Mouse (Mus musculus) CH12.LX (cell line): ENCODE data around the gene Fbxl21. TPM values are rescaled to one million over a fixed set of nuclear protein-coding genes. Genes with fewer than 3 reads are reported as not detected.

Experiments used
- DNase-seq: peaks from one replicate; pipeline ENCODE4 v3.0.0-alpha.2; 2013; ENCODE audit errors: extremely low read depth
- H3K27ac ChIP-seq: 2 replicates; pipeline ENCODE4 v1.5.1; 2012; ENCODE audit warnings: low read depth, mild to moderate bottlenecking, control low read depth, moderate library complexity; ENCODE audit not compliant: insufficient read depth
- H3K27me3 ChIP-seq: replicated peaks from 2 replicates; pipeline ENCODE3; 2012; ENCODE audit warnings: inconsistent platforms
- H3K36me3 ChIP-seq, 2 experiments: replicated peaks in 1 of 2; 2 replicates each; pipeline versions ENCODE3 to v1.6.1; 2012; ENCODE audit warnings: inconsistent platforms in 1 of 2, low read length in 1 of 2, mild to moderate bottlenecking in 1 of 2, mixed read lengths in 1 of 2, moderate library complexity in 1 of 2; ENCODE audit not compliant: control insufficient read depth in 1 of 2, insufficient read depth in 1 of 2
- H3K4me1 ChIP-seq, 2 experiments: 2 replicates each; pipeline ENCODE4 v1.6.1; 2012; ENCODE audit warnings: inconsistent platforms in 1 of 2, moderate library complexity in 1 of 2; ENCODE audit not compliant: insufficient read depth in 2 of 2, control insufficient read depth in 1 of 2
- H3K4me2 ChIP-seq: 2 replicates; pipeline ENCODE4 v1.6.1; 2012; ENCODE audit warnings: low read depth, mild to moderate bottlenecking, control low read depth; ENCODE audit not compliant: poor library complexity, insufficient read depth, severe bottlenecking
- H3K4me3 ChIP-seq, 3 experiments: fragments of 150-350 bp in 1 of 3; sonication (generic) in 1 of 3; replicated peaks in 1 of 3; 2 replicates each; pipeline versions ENCODE3 to v1.5.1; 2011 to 2012; ENCODE audit warnings: low read depth in 2 of 3, low read length in 2 of 3, mild to moderate bottlenecking in 2 of 3, moderate library complexity in 2 of 3, control low read depth in 1 of 3, improper control_type of control experiment in 1 of 3, inconsistent platforms in 1 of 3, mixed read lengths in 1 of 3; ENCODE audit not compliant: poor library complexity in 1 of 3
- H3K79me2 ChIP-seq: replicated peaks from 2 replicates; pipeline ENCODE4 v1.6.1; 2012; ENCODE audit warnings: mild to moderate bottlenecking, moderate library complexity; ENCODE audit not compliant: control insufficient read depth, poor library complexity, insufficient read depth, severe bottlenecking; ENCODE audit errors: extremely low read depth
- H3K9ac ChIP-seq: 2 replicates; pipeline ENCODE4 v1.6.1; 2012; ENCODE audit warnings: low read depth, mild to moderate bottlenecking, control low read depth, moderate library complexity; ENCODE audit not compliant: insufficient read depth
- H3K9me3 ChIP-seq: replicated peaks from 2 replicates; pipeline ENCODE3; 2012; ENCODE audit warnings: low read length, inconsistent platforms, mixed read lengths
- BHLHE40 ChIP-seq: IDR thresholded peaks from 2 replicates; pipeline ENCODE4 v1.6.1; 2011; ENCODE audit warnings: mild to moderate bottlenecking, low read depth, low read length, improper control_type of control experiment
- CTCF ChIP-seq, 2 experiments: IDR thresholded peaks in 1 of 2; conservative IDR thresholded peaks in 1 of 2; 2 replicates each; pipeline ENCODE4 v1.5.1; 2011 to 2012; ENCODE audit warnings: low read depth in 2 of 2, low read length in 2 of 2, improper control_type of control experiment in 1 of 2, inconsistent platforms in 1 of 2, mild to moderate bottlenecking in 1 of 2, moderate library complexity in 1 of 2
- ELF1 ChIP-seq: IDR thresholded peaks from 2 replicates; pipeline ENCODE4 v1.6.1; 2014; ENCODE audit warnings: low read depth, mild to moderate bottlenecking, inconsistent platforms, low read length, improper control_type of control experiment
- EP300 ChIP-seq: IDR thresholded peaks from 2 replicates; pipeline ENCODE4 v1.6.1; 2011; ENCODE audit warnings: low read length, improper control_type of control experiment
- MAZ ChIP-seq: IDR thresholded peaks from 2 replicates; pipeline ENCODE4 v1.6.1; 2012; ENCODE audit warnings: low read depth, mild to moderate bottlenecking, inconsistent platforms, low read length, improper control_type of control experiment, moderate library complexity
- MEF2A ChIP-seq: IDR thresholded peaks from 2 replicates; pipeline ENCODE4 v1.6.1; 2014; ENCODE audit warnings: low read depth, mild to moderate bottlenecking, inconsistent platforms, low read length, improper control_type of control experiment, borderline replicate concordance
- MXI1 ChIP-seq: IDR thresholded peaks from 2 replicates; pipeline ENCODE4 v1.6.1; 2011; ENCODE audit warnings: mild to moderate bottlenecking, low read depth, low read length, improper control_type of control experiment
- MYC ChIP-seq: IDR thresholded peaks from 2 replicates; pipeline ENCODE4 v1.6.1; 2011; ENCODE audit warnings: low read depth, mild to moderate bottlenecking, improper control_type of control experiment, low read length
- NELFE ChIP-seq: IDR thresholded peaks from 2 replicates; pipeline ENCODE4 v1.6.1; 2011; ENCODE audit warnings: low read depth, low read length, improper control_type of control experiment
- NRF1 ChIP-seq: IDR thresholded peaks from 2 replicates; pipeline ENCODE4 v1.6.1; 2014; ENCODE audit warnings: low read depth, mild to moderate bottlenecking, inconsistent platforms, low read length, improper control_type of control experiment, moderate library complexity
- RAD21 ChIP-seq: IDR thresholded peaks from 2 replicates; pipeline ENCODE4 v1.6.1; 2011; ENCODE audit warnings: low read depth, mild to moderate bottlenecking, low read length, improper control_type of control experiment, moderate library complexity
- SMC3 ChIP-seq: IDR thresholded peaks from 2 replicates; pipeline ENCODE4 v1.6.1; 2011; ENCODE audit warnings: low read depth, low read length, improper control_type of control experiment
- TCF12 ChIP-seq: IDR thresholded peaks from 2 replicates; pipeline ENCODE4 v1.6.1; 2014; ENCODE audit warnings: low read depth, mild to moderate bottlenecking, inconsistent platforms, low read length, improper control_type of control experiment
- UBTF ChIP-seq: IDR thresholded peaks from 2 replicates; pipeline ENCODE4 v1.6.1; 2012; ENCODE audit warnings: low read depth, mild to moderate bottlenecking, inconsistent platforms, low read length, improper control_type of control experiment, moderate library complexity
- USF1 ChIP-seq: IDR thresholded peaks from 2 replicates; pipeline ENCODE4 v1.6.1; 2014; ENCODE audit warnings: low read depth, mild to moderate bottlenecking, inconsistent platforms, low read length, improper control_type of control experiment
- ZC3H11A ChIP-seq: IDR thresholded peaks from 2 replicates; pipeline ENCODE4 v1.6.1; 2012; ENCODE audit warnings: low read depth, mild to moderate bottlenecking, inconsistent platforms, low read length, improper control_type of control experiment
- ZKSCAN1 ChIP-seq: IDR thresholded peaks from 2 replicates; pipeline ENCODE4 v1.6.1; 2012; ENCODE audit warnings: low read depth, inconsistent platforms, low read length, improper control_type of control experiment, borderline replicate concordance
- ZMIZ1 ChIP-seq: IDR thresholded peaks from 2 replicates; pipeline ENCODE4 v1.6.1; 2012; ENCODE audit warnings: low read depth, mild to moderate bottlenecking, inconsistent platforms, low read length, improper control_type of control experiment
- dilution Hi-C: fragments of 300-500 bp; cut with MboI; formaldehyde crosslinking; loops from 2 replicates; pipeline ENCODE4 v1.14.3; 2020; ENCODE audit warnings: low sequenced_read_pairs; ENCODE audit not compliant: extremely low pct_unique_long_range_greater_than_20kb, extremely low pct_ligation_motif_present
- in situ Hi-C: fragments of 300-500 bp; cut with MboI; formaldehyde crosslinking; loops from 3 replicates; pipeline ENCODE4 v1.14.3; 2019; ENCODE audit warnings: low sequenced_read_pairs, low pct_ligation_motif_present, low pct_unique_long_range_greater_than_20kb, mixed read lengths
- polyA plus RNA-seq: library from polyadenylated mRNA; unstranded; fragments of >175 nt; gene quantifications from 2 replicates; pipeline ENCODE4 v1.2.1, GENCODE M21; 2012; ENCODE audit warnings: low read depth; ENCODE audit not compliant: insufficient read length
- total RNA-seq, 2 experiments: library from RNA; depleted of rRNA; stranded (reverse); fragments of 300-350 nt in 1 of 2; fragments of >200 nt in 1 of 2; gene quantifications; 2 replicates each; pipeline ENCODE4 v1.2.3; 2012 to 2014

Fbxl21 gene
- total RNA-seq (2012; rRNA removed), result not detected in 2 replicates
- total RNA-seq (2014; rRNA removed), result not detected in 2 replicates
- polyA plus RNA-seq, result not detected in 2 replicates

GRCm38 (mm10) chr13:56522081-56522820, at the start of gene Fbxl21:
Fbxl21 (plus strand) TSS chr13:56522472.
- H3K79me2 ChIP-seq, result no peaks in the 10 kb centered on the region
- H3K27ac ChIP-seq, result no peak within 1 kb of the TSS
- no peaks in the 10 kb centered on the region for H3K36me3 ChIP-seq
- peak; percentile 62 for DNase-seq
- peaks cover 0 to 8% of the 10 kb centered on the region in 2 experiments; a peak in 1 of 4 replicates for H3K4me1 ChIP-seq
- H3K9ac ChIP-seq, result 0 out of 2 replicates have a peak within 1 kb of the TSS, but pooled peaks have one; percentile 13
- peaks cover 2% of the 10 kb centered on the region for H3K9me3 ChIP-seq
- H3K4me2 ChIP-seq, result peak within 1 kb of the TSS; percentile 93
- peaks cover 67% of the 10 kb centered on the region for H3K27me3 ChIP-seq
- dilution Hi-C loops, result no loop called here
- peak within 1 kb of the TSS; percentile 13 to 66 (median 32) for H3K4me3 ChIP-seq
- peak; percentile 63 for TF ChIP-seq ELF1
- no peak for TF ChIP-seq MAZ
- in situ Hi-C loops, result no loop called here

GRCm38 (mm10) chr13:56472661-56473060, 49.6 kb upstream of the Fbxl21 start:
- TF ChIP-seq MAZ, result no peak
- no peak for TF ChIP-seq MXI1
- TF ChIP-seq ZKSCAN1, result no peak
- TF ChIP-seq ELF1, result no peak
- TF ChIP-seq USF1, result no peak
- TF ChIP-seq MYC, result no peak
- TF ChIP-seq UBTF, result no peak
- TF ChIP-seq NELFE, result no peak
- no peak for TF ChIP-seq RAD21
- TF ChIP-seq MEF2A, result no peak
- no peak for TF ChIP-seq ZMIZ1
- no peak for TF ChIP-seq ZC3H11A
- no peak for TF ChIP-seq BHLHE40
- TF ChIP-seq NRF1, result no peak
- TF ChIP-seq EP300, result no peak
- no peak for TF ChIP-seq SMC3
- no peak for TF ChIP-seq TCF12
- TF ChIP-seq CTCF (conservative IDR thresholded peaks at IDR 0.05 in 1 of 2, IDR thresholded peaks at IDR 0.05 in 1 of 2; ENCODE audit: low read depth in 2 of 2, low read length in 2 of 2), result no peak
- H3K4me1 ChIP-seq, result peaks cover 2 to 21% of the 10 kb centered on the region in 2 experiments
- H3K4me3 ChIP-seq, result no peak overlapping the region
- no peak for DNase-seq
- H3K27me3 ChIP-seq, result peaks cover 82% of the 10 kb centered on the region
- dilution Hi-C loops (no loop called here), in situ Hi-C loops (loop anchor here (10.0 kb wide), 2 partner anchors 72 to 182 kb away; partner anchors contain the start of gene Lect2)
- no peaks in the 10 kb centered on the region for H3K36me3 ChIP-seq
- H3K4me2 ChIP-seq, result no peak overlapping the region
- no peaks in the 10 kb centered on the region for H3K9me3 ChIP-seq
- H3K9ac ChIP-seq, result no peak overlapping the region
- no peak overlapping the region for H3K27ac ChIP-seq
- H3K79me2 ChIP-seq, result no peaks in the 10 kb centered on the region
